Mouse (Mus musculus) liver, adult 2 months (tissue): ENCODE measurements around the gene Fam50a. TPM values are rescaled to one million over a fixed set of nuclear protein-coding genes. Genes with fewer than 3 reads are reported as not detected.

Source experiments
- DNase-seq: peaks from one replicate; pipeline ENCODE4 v3.0.0-alpha.2; 2011; ENCODE audit warnings: low read depth, low spot score; ENCODE audit errors: extremely low read depth
- H3K27ac ChIP-seq: fragments of 200-500 bp; replicated peaks from 2 replicates; pipeline ENCODE4 v1.5.1; 2012; ENCODE audit warnings: low read depth, mild to moderate bottlenecking, control low read depth, inconsistent platforms, low read length; ENCODE audit not compliant: insufficient read depth
- H3K27me3 ChIP-seq: fragments of 200-500 bp; 2 replicates; pipeline ENCODE4 v1.6.1; 2012; ENCODE audit warnings: mild to moderate bottlenecking, moderate library complexity, low read length, inconsistent platforms; ENCODE audit not compliant: control insufficient read depth, insufficient read depth
- H3K36me3 ChIP-seq: fragments of 200-500 bp; 2 replicates; pipeline ENCODE4 v1.6.1; 2012; ENCODE audit warnings: low read length, inconsistent platforms; ENCODE audit not compliant: control insufficient read depth, insufficient read depth
- H3K4me1 ChIP-seq: fragments of 200-500 bp; 2 replicates; pipeline ENCODE4 v1.6.1; 2011; ENCODE audit warnings: low read length; ENCODE audit not compliant: control insufficient read depth, insufficient read depth
- H3K4me3 ChIP-seq: fragments of 200-500 bp; 2 replicates; pipeline ENCODE4 v1.5.1; 2011; ENCODE audit warnings: low read depth, mild to moderate bottlenecking, control low read depth, low read length, moderate library complexity; ENCODE audit not compliant: insufficient read depth
- H3K79me2 ChIP-seq: fragments of 200-500 bp; 2 replicates; pipeline ENCODE4 v1.6.1; 2012; ENCODE audit warnings: inconsistent platforms, mild to moderate bottlenecking, low read length, moderate library complexity; ENCODE audit not compliant: control insufficient read depth, insufficient read depth
- H3K9ac ChIP-seq: fragments of 200-500 bp; 2 replicates; pipeline ENCODE4 v1.6.1; 2012; ENCODE audit warnings: low read depth, mild to moderate bottlenecking, control low read depth, inconsistent platforms, low read length
- CTCF ChIP-seq: fragments of 200-500 bp; IDR thresholded peaks from 2 replicates; pipeline ENCODE4 v1.5.1; 2011; ENCODE audit warnings: low read depth, low read length, control low read depth
- POLR2A ChIP-seq: fragments of 200-500 bp; IDR thresholded peaks from 2 replicates; pipeline ENCODE4 v1.6.1; 2011; ENCODE audit warnings: low read length, control low read depth; ENCODE audit not compliant: insufficient read depth; ENCODE audit errors: extremely low read depth
- WGBS: fragments of 180-500 bp; shearing (Covaris S2); methylation state at CpG from one replicate; pipeline ENCODE4 v1.1.7; 2018; 5-methylcytosine and 5-hydroxymethylcytosine counted together
- polyA plus RNA-seq: library from polyadenylated mRNA; depleted of rRNA; stranded (reverse); fragments of >200 nt; gene quantifications from 2 replicates; pipeline ENCODE4 v1.2.3, GENCODE M21; 2012
- total RNA-seq: library from RNA; depleted of rRNA; stranded (reverse); fragments of >200 nt; gene quantifications from 2 replicates; pipeline ENCODE4 v1.2.3, GENCODE M21; 2014

Fam50a gene
- total and polyA plus RNA-seq, 2 experiments = 6.3 to 8.1 TPM

DNA sequence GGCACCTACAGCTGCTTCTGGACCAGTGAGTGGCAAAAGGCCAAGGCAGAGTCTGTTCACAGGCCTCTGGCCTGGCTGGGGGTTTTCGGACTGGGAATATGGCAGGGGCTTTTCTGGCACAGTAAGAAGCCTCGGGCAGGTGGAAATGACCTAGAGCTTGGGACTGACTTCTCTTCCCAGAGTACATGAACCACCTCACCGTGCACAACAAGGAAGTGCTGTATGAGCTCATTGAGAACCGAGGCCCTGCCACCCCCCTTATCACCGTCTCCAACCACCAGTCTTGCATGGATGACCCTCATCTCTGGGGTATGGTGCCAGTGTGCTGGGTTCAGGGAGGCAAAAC, 29.8 kb upstream of the Fam50a start:
- TF ChIP-seq POLR2A = no peak
- no peak for TF ChIP-seq CTCF
- 2% methylated on average over 5 of the region's 5 CpGs for WGBS

GRCm38 (mm10) chrX:74293431-74293830, 19.4 kb upstream of the Fam50a start:
- no peak for DNase-seq
- TF ChIP-seq POLR2A (no peak), CTCF (no peak)
- H3K27ac ChIP-seq = no peak overlapping the region
- peaks cover 4% of the 10 kb centered on the region; the same call in 1 of the 2 replicates for H3K36me3 ChIP-seq
- WGBS = 87% methylated on average over 4 of the region's 4 CpGs
- no peak overlapping the region for H3K4me3 ChIP-seq
- peaks cover 3% of the 10 kb centered on the region; the same call in 1 of the 2 replicates for H3K4me1 ChIP-seq
- no peaks in the 10 kb centered on the region for H3K27me3 ChIP-seq
- peaks cover 4% of the 10 kb centered on the region; the same call in 1 of the 2 replicates for H3K79me2 ChIP-seq
- no peak overlapping the region for H3K9ac ChIP-seq

More for the DNA sequence above, 29.8 kb upstream of the Fam50a start:
- Histone ChIP-seq H3K27ac (peak overlapping the region; percentile 92), H3K79me2 (peaks cover 3% of the 10 kb centered on the region; the same call in 1 of the 2 replicates), H3K27me3 (no peaks in the 10 kb centered on the region), H3K9ac (peak overlapping the region; percentile 91), H3K4me1 (peaks cover 6% of the 10 kb centered on the region; the same call in 1 of the 2 replicates), H3K36me3 (no peaks in the 10 kb centered on the region; the same call in 1 of the 2 replicates), H3K4me3 (peak overlapping the region; percentile 67)
- DNase-seq = no peak

- under 1% methylated on average over 37 of the region's 37 CpGs for WGBS
- peak within 1 kb of the TSS; percentile 93 for H3K9ac ChIP-seq
- peaks cover 4% of the 10 kb centered on the region; the same call in 1 of the 2 replicates for H3K79me2 ChIP-seq
- peak; percentile 87 for DNase-seq
- TF ChIP-seq CTCF (0 out of 2 replicates have a peak, but pooled peaks have one; percentile 0), POLR2A (peak; percentile 68)
- H3K4me1 ChIP-seq = peaks cover 3% of the 10 kb centered on the region; the same call in 1 of the 2 replicates
- H3K27me3 ChIP-seq = no peaks in the 10 kb centered on the region
- peak within 1 kb of the TSS; percentile 85 for H3K4me3 ChIP-seq
- peaks cover 12% of the 10 kb centered on the region for H3K36me3 ChIP-seq
- peak within 1 kb of the TSS; percentile 57 for H3K27ac ChIP-seq
Observed at GRCm38 (mm10) chrX:74296538-74297448, 16.0 kb upstream of the Fam50a start, which contains the start of gene Atp6ap1. Atp6ap1 (plus strand) TSS chrX:74297097.

DNA sequence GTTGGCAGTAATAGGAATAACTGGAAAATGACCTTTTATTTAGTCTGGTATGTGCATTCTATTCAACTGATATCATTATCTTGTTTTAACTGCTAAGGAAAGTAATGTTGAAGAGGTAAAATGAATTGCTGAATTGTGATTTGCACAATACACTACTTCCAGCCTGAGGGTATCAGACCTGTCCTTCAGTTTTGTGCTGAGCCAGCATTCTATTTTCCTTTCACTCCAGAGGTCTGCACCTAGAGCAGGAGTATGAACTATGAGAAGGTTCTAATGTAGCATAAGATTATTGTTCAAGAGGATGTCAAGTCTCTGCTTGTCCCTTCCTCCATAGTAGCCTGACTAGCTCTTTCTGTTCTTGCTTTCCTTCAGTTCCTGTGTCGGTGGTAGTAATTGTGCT, 14.5 kb upstream of the Fam50a start:
- Histone ChIP-seq H3K27me3 (no peaks in the 10 kb centered on the region), H3K27ac (no peak overlapping the region), H3K36me3 (peaks cover 22% of the 10 kb centered on the region), H3K4me3 (no peak overlapping the region), H3K79me2 (peaks cover 4% of the 10 kb centered on the region; the same call in 1 of the 2 replicates), H3K4me1 (peaks cover 3% of the 10 kb centered on the region; the same call in 1 of the 2 replicates), H3K9ac (no peak overlapping the region)
- WGBS = 100% methylated on average over 1 of the region's 1 CpGs
- TF ChIP-seq POLR2A = no peak
- no peak for TF ChIP-seq CTCF
- DNase-seq = no peak

DNA sequence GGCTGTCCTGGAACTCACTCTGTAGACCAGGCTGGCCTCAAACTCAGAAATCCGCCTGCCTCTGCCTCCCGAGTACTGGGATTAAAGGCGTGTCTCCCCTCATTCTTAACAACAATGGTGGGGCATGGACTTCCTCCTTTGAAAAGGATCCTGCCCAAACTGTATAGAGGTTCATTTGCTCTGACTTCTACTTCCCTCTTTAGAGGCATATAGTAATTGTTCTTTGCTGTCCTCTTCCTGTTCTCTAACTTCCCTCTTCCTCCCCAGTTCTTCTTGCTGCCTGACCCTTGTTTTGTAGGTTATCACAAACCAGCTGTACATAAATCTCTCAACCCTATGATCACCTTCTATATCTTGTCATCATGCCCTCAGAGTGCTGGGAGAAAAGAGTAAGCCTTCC, 13.1 kb upstream of the Fam50a start:
- Histone ChIP-seq H3K27me3 (no peaks in the 10 kb centered on the region), H3K27ac (no peak overlapping the region), H3K4me3 (no peak overlapping the region), H3K36me3 (peaks cover 25% of the 10 kb centered on the region), H3K9ac (no peak overlapping the region), H3K4me1 (peaks cover 3% of the 10 kb centered on the region; the same call in 1 of the 2 replicates), H3K79me2 (peaks cover 4% of the 10 kb centered on the region; the same call in 1 of the 2 replicates)
- 77% methylated on average over 3 of the region's 3 CpGs for WGBS
- DNase-seq = no peak
- TF ChIP-seq POLR2A (no peak), CTCF (no peak)
